Mouse (Mus musculus): Measurements from ENCODE around the gene Serpini1.

DNA sequence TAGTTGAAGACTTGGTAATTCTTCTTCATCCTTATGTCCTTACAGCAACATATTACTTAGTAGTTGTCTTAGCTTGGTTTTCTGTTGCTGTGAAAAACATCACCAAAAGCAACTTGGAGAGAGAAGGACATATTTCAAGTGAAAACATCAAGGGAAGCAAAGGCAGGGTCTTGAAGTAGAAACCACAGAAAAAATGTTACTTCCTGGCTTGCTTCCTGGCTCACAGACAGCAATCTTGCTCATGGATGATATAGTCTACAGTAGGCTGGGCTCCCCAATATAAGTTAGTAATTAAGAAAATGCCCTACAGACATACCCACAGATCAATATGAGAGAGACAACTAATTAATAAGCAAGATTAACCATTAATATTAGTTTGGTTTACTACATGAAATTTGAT, 125.5 kb downstream of the Serpini1 start:
- TF ChIP-seq CTCF (IDR thresholded peaks at IDR 0.05; ENCODE audit: low read depth) (no peak), EP300 (optimal IDR thresholded peaks at IDR 0.05) (no peak)

All from stomach, postnatal 0 days (tissue).